Mouse (Mus musculus) heart, embryonic 10.5 days (tissue): ENCODE measurements around the gene Marveld3. TPM values are rescaled to one million over a fixed set of nuclear protein-coding genes. Genes with fewer than 3 reads are reported as not detected.

Source experiments
- DNase-seq: peaks from one replicate; pipeline ENCODE4 v3.0.0-alpha.2; 2017; ENCODE audit warnings: low spot score
- H3K27ac ChIP-seq: fragments of 300-500 bp; sonication (generic); 2 replicates; pipeline ENCODE4 v1.5.1; 2016; ENCODE audit warnings: mild to moderate bottlenecking
- H3K27me3 ChIP-seq: fragments of 300-500 bp; sonication (generic); 2 replicates; pipeline ENCODE4 v1.6.1; 2016; ENCODE audit warnings: mild to moderate bottlenecking; ENCODE audit not compliant: poor library complexity, insufficient read depth, severe bottlenecking
- H3K36me3 ChIP-seq: fragments of 300-500 bp; sonication (generic); 2 replicates; pipeline ENCODE4 v1.6.1; 2016; ENCODE audit warnings: mild to moderate bottlenecking, moderate library complexity
- H3K4me1 ChIP-seq: fragments of 300-500 bp; sonication (generic); 2 replicates; pipeline ENCODE4 v1.6.1; 2016; ENCODE audit warnings: mild to moderate bottlenecking
- H3K4me3 ChIP-seq: fragments of 300-500 bp; sonication (generic); 2 replicates; pipeline ENCODE4 v1.5.1; 2016; ENCODE audit warnings: mild to moderate bottlenecking, moderate library complexity
- H3K9me3 ChIP-seq: fragments of 300-500 bp; sonication (generic); 2 replicates; pipeline ENCODE4 v1.6.1; 2016; ENCODE audit warnings: mild to moderate bottlenecking, moderate library complexity
- WGBS: fragments of 180-500 bp; shearing (Covaris S2); methylation state at CpG from one replicate; pipeline ENCODE4 v1.1.7; 2016; 5-methylcytosine and 5-hydroxymethylcytosine counted together
- polyA plus RNA-seq: library from polyadenylated mRNA; unstranded; fragments of >200 nt; fragmentation: Nextera tagmentation; extraction: Ambion mirVana; gene quantifications from 2 replicates; pipeline ENCODE4 v1.2.1, GENCODE M21; 2016

The Marveld3 gene
- polyA plus RNA-seq, 1 experiment from 2014 or later = 0.68 TPM

DNA sequence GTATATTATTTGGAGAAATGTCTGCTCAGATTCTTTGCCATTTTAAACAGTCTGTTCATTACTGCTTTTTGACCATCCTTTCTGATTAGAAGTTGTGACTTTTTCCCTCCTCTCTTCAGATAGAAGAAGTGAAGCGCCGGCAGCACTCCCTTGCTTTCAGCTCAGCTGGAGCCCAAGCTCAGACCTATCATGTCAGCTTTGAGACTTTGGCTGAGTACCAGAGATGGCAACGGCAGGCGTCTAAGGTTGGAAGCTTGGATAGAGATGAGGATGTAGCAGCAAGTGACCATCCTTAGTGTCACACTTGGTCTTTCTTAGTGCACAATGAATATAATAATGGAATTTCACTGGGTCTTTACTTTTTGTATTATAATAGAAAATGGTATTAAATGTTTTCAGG, 54.6 kb downstream of the Marveld3 start:
- WGBS = 97% methylated on average over 4 of the region's 4 CpGs
- no peak for DNase-seq
- Histone ChIP-seq H3K27ac (no peak overlapping the region), H3K4me1 (no peaks in the 10 kb centered on the region), H3K27me3 (no peaks in the 10 kb centered on the region), H3K4me3 (no peak overlapping the region), H3K36me3 (peaks cover 45% of the 10 kb centered on the region), H3K9me3 (no peaks in the 10 kb centered on the region)

GRCm38 (mm10) chr8:109906907-109907306, 55.1 kb downstream of the Marveld3 start:
- Histone ChIP-seq H3K9me3 (no peaks in the 10 kb centered on the region), H3K4me1 (no peaks in the 10 kb centered on the region), H3K27me3 (no peaks in the 10 kb centered on the region), H3K4me3 (no peak overlapping the region), H3K36me3 (peaks cover 41% of the 10 kb centered on the region), H3K27ac (no peak overlapping the region)
- WGBS = 93% methylated on average over 3 of the region's 3 CpGs
- DNase-seq = no peak

- no peak overlapping the region for H3K27ac ChIP-seq
- WGBS = 96% methylated on average over 1 of the region's 1 CpGs
- H3K4me1 ChIP-seq = no peaks in the 10 kb centered on the region
- no peaks in the 10 kb centered on the region for H3K9me3 ChIP-seq
- no peaks in the 10 kb centered on the region for H3K27me3 ChIP-seq
- H3K4me3 ChIP-seq = no peak overlapping the region
- DNase-seq = no peak
- H3K36me3 ChIP-seq = peaks cover 30% of the 10 kb centered on the region
These were observed 56.9 kb downstream of the Marveld3 start for GRCm38 (mm10) chr8:109904928-109905668.

GRCm38 (mm10) chr8:109903909-109904469, 58.0 kb downstream of the Marveld3 start:
- no peak for DNase-seq
- 86% methylated on average over 10 of the region's 10 CpGs for WGBS
- Histone ChIP-seq H3K27ac (no peak overlapping the region), H3K36me3 (peaks cover 18% of the 10 kb centered on the region), H3K27me3 (no peaks in the 10 kb centered on the region), H3K9me3 (no peaks in the 10 kb centered on the region), H3K4me3 (no peak overlapping the region), H3K4me1 (no peaks in the 10 kb centered on the region)

- no peaks in the 10 kb centered on the region for H3K4me1 ChIP-seq
- H3K9me3 ChIP-seq = no peaks in the 10 kb centered on the region
- no peak for DNase-seq
- H3K4me3 ChIP-seq = no peak overlapping the region
- H3K27ac ChIP-seq = no peak overlapping the region
- no peaks in the 10 kb centered on the region for H3K27me3 ChIP-seq
- peaks cover 7% of the 10 kb centered on the region for H3K36me3 ChIP-seq
These were observed 59.6 kb downstream of the Marveld3 start for GRCm38 (mm10) chr8:109902379-109902778.

Other genes with a start within 250 kb of the Marveld3 start
- 6.1 and 6.4 TPM in 2 replicates for gene Atxn1l, start 224.5 kb downstream of the Marveld3 start, polyA plus RNA-seq
- gene Ap1g1, start 183.6 kb downstream of the Marveld3 start, polyA plus RNA-seq = 38.9 and 43.3 TPM in 2 replicates
- gene Phlpp2, start 93.7 kb downstream of the Marveld3 start, polyA plus RNA-seq = 1.6 and 2.2 TPM in 2 replicates
- not detected in 2 replicates for gene Tat, start 28.2 kb upstream of the Marveld3 start, polyA plus RNA-seq
- gene Chst4, start 77.5 kb upstream of the Marveld3 start, polyA plus RNA-seq = 0.15 TPM in 1 of 2 replicates, not detected in the other
- 6.3 and 6.7 TPM in 2 replicates for gene Zfp612, start 117.5 kb upstream of the Marveld3 start, polyA plus RNA-seq
- gene Gm21964, start 139.0 kb upstream of the Marveld3 start, polyA plus RNA-seq = not detected in 2 replicates
- gene Gm17720, start 140.6 kb upstream of the Marveld3 start, polyA plus RNA-seq = not detected in 2 replicates
- gene Calb2, start 206.0 kb upstream of the Marveld3 start, polyA plus RNA-seq = 0.48 and 1.5 TPM in 2 replicates